Mouse (Mus musculus) stomach, embryonic 16.5 days (tissue): Measurements from ENCODE around the gene Ankrd23. TPM values are rescaled to one million over a fixed set of nuclear protein-coding genes. Genes with fewer than 3 reads are reported as not detected.

Source experiments
- ATAC-seq: fragments of 200-750 bp; cut with Nextera tagmentation; 2 replicates; pipeline ENCODE4 v1.8.0; 2017; ENCODE audit warnings: moderate number of reproducible peaks, moderate TSS enrichment; ENCODE audit not compliant: insufficient read depth, low FRiP score
- H3K27ac ChIP-seq: fragments of 300-500 bp; sonication (generic); 2 replicates; pipeline ENCODE4 v1.5.1; 2014; ENCODE audit warnings: low read length
- H3K27me3 ChIP-seq: fragments of 300-500 bp; sonication (generic); 2 replicates; pipeline ENCODE4 v1.6.1; 2014; ENCODE audit warnings: low read length, control low read depth, mixed read lengths; ENCODE audit not compliant: control insufficient read depth, insufficient read depth
- H3K36me3 ChIP-seq: fragments of 300-500 bp; sonication (generic); 2 replicates; pipeline ENCODE4 v1.6.1; 2014; ENCODE audit warnings: low read length; ENCODE audit not compliant: control insufficient read depth, insufficient read depth
- H3K4me1 ChIP-seq: fragments of 300-500 bp; sonication (generic); 2 replicates; pipeline ENCODE4 v1.6.1; 2014; ENCODE audit warnings: low read length, control low read depth, mixed read lengths; ENCODE audit not compliant: control insufficient read depth, insufficient read depth
- H3K4me2 ChIP-seq: fragments of 300-500 bp; sonication (generic); 2 replicates; pipeline ENCODE4 v1.6.1; 2014; ENCODE audit warnings: low read depth, low read length, mixed read lengths
- H3K4me3 ChIP-seq: fragments of 300-500 bp; sonication (generic); replicated peaks from 2 replicates; pipeline ENCODE4 v1.5.1; 2014; ENCODE audit warnings: mild to moderate bottlenecking, low read length
- H3K9ac ChIP-seq: fragments of 300-500 bp; sonication (generic); 2 replicates; pipeline ENCODE4 v1.6.1; 2014; ENCODE audit warnings: low read length
- H3K9me3 ChIP-seq: fragments of 300-500 bp; sonication (generic); replicated peaks from 2 replicates; pipeline ENCODE4 v1.6.1; 2016; ENCODE audit warnings: low read length, control low read depth; ENCODE audit not compliant: control insufficient read depth
- WGBS: fragments of 180-500 bp; shearing (Covaris S2); extraction: QIAGEN DNeasy Blood & Tissue Kit; methylation state at CpG from one replicate; pipeline ENCODE4 v1.1.7; 2014; 5-methylcytosine and 5-hydroxymethylcytosine counted together
- polyA plus RNA-seq: library from polyadenylated mRNA; unstranded; fragments of >200 nt; fragmentation: Nextera tagmentation; extraction: Ambion mirVana; gene quantifications from 2 replicates; pipeline ENCODE4 v1.2.1, GENCODE M21; 2015

Gene Ankrd23
- polyA plus RNA-seq, 1 experiment from 2014 or later = 21.7 TPM

DNA sequence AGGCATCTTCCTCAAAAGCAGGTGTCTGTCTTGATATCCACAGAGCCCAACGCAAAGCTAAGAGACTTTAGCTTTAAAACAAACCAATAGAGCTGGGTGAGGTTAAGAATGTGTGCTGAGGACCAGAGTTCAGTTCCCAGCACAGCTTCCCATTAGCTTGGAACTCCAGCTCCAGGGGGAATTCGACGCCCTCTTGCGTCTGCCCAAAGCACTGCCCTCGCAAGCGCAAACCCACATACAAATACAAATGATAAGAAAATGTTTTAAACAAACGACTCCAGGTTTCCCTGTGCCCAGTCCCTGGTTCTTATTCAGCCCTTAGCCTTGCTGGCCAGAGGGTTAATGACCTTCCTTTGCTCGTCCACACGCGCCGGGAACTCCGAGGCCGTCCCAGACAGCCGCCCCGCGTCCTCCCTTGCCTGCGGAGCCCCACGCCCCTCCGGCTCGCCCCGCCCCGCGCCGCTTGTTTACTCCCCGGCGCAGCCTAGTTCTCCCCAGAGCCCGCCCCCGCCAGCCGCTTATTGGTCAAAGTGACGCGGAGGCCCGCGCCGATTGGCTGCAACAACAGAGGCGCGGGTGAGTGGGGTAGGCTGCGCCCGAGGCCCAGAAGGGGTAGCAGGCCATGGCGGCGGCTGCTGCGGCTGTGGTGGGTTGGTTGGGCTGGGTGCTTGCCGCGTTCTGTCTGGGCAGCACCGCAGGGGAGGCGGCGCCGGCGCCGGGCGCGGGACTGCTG is 25.2 kb downstream of the Ankrd23 start, which contains the start of gene Cnnm3:
Gene Cnnm3, plus strand, starts transcription at position 579 of the 733 bp plus-strand sequence.
- WGBS = 1% methylated on average over 51 of the region's 51 CpGs
- H3K9ac ChIP-seq = peak within 1 kb of the TSS; percentile 90
- H3K27me3 ChIP-seq = no peaks in the 10 kb centered on the region
- no peaks in the 10 kb centered on the region for H3K9me3 ChIP-seq
- ATAC-seq = peak; percentile 99
- H3K27ac ChIP-seq = peak within 1 kb of the TSS; percentile 99
- H3K4me3 ChIP-seq = peak within 1 kb of the TSS; percentile 95
- peaks cover 19% of the 10 kb centered on the region for H3K4me1 ChIP-seq
- no peaks in the 10 kb centered on the region; the same call in 1 of the 2 replicates for H3K36me3 ChIP-seq
- peak within 1 kb of the TSS; percentile 98 for H3K4me2 ChIP-seq

DNA sequence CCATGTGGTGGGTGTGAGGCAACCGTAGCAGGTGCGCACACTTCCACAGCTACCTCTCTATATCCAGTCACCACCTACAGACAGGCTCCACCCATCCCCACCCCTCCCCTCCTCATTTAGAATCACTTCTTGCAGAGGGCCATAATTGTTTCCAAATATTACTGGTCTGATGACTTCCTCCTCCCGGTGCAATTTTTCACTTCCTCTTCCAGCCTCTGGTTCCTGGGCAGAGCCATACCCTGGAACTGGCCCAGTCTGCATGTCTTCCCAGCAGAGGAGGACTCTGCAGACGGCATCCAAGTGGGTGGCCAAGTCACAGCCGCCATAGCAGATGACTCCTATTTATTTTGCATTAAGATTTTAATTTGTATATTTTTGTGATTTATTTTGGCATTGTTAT is 28.4 kb downstream of the Ankrd23 start:
- no peak overlapping the region for H3K9ac ChIP-seq
- 69% methylated on average over 5 of the region's 5 CpGs for WGBS
- no peak overlapping the region for H3K4me2 ChIP-seq
- peaks cover 4% of the 10 kb centered on the region for H3K4me1 ChIP-seq
- ATAC-seq = no peak
- no peak overlapping the region for H3K27ac ChIP-seq
- no peak overlapping the region for H3K4me3 ChIP-seq
- H3K27me3 ChIP-seq = no peaks in the 10 kb centered on the region
- H3K36me3 ChIP-seq = no peaks in the 10 kb centered on the region; the same call in 1 of the 2 replicates
- H3K9me3 ChIP-seq = no peaks in the 10 kb centered on the region

DNA sequence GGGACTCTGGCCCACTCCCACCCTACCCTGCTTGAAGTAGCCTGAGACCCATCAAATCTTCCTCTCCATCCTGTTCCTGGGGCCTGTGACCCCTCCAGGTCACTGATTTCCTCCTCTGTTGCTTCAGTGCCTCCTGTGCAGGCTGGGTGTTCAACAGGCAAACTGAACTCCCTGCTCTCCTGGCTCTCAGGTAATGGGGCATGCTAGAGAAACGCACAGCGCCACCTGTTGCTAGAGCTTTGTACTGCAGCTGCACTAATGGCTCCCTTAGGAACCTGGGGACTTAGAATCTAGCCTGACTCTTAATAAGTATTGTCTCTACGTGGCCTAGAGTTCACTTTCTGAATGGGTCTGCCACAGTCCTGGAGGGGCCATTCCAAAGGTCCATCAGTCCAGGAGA is 35.4 kb downstream of the Ankrd23 start:
- Histone ChIP-seq H3K9me3 (no peaks in the 10 kb centered on the region), H3K36me3 (no peaks in the 10 kb centered on the region), H3K27ac (no peak overlapping the region), H3K27me3 (no peaks in the 10 kb centered on the region), H3K4me3 (no peak overlapping the region), H3K4me1 (no peaks in the 10 kb centered on the region), H3K4me2 (no peak overlapping the region), H3K9ac (no peak overlapping the region)
- ATAC-seq = peak; percentile 30; the same call in 1 of the 2 replicates
- WGBS = 2% methylated on average over 3 of the region's 3 CpGs

DNA sequence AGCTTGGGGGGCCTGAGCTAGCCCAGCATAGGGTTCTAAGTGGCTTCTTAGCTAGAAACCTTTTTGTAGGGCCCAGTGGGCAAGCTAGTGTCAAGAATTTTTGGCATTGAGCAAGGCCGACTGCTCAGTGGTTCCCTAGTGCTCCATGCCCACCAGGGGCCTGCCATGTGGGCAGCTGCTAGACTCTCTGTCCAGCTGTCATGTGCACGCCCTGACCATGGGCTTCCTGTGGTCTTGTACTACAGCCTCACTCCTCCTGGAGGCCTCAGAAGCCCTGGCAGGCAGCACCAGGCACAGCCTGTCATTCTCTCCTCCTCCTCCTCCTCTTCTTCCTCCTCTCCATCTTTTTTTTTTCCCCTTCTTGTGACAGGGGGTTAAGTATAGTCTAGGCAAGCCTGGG is 39.4 kb downstream of the Ankrd23 start:
- no peaks in the 10 kb centered on the region for H3K27me3 ChIP-seq
- no peak overlapping the region for H3K4me2 ChIP-seq
- H3K4me1 ChIP-seq = peaks cover 5% of the 10 kb centered on the region; the same call in 1 of the 2 replicates
- no peak for ATAC-seq
- no peaks in the 10 kb centered on the region for H3K9me3 ChIP-seq
- no peak overlapping the region for H3K9ac ChIP-seq
- no peak overlapping the region for H3K4me3 ChIP-seq
- 95% methylated on average over 2 of the region's 2 CpGs for WGBS
- H3K27ac ChIP-seq = no peak overlapping the region
- H3K36me3 ChIP-seq = no peaks in the 10 kb centered on the region

DNA sequence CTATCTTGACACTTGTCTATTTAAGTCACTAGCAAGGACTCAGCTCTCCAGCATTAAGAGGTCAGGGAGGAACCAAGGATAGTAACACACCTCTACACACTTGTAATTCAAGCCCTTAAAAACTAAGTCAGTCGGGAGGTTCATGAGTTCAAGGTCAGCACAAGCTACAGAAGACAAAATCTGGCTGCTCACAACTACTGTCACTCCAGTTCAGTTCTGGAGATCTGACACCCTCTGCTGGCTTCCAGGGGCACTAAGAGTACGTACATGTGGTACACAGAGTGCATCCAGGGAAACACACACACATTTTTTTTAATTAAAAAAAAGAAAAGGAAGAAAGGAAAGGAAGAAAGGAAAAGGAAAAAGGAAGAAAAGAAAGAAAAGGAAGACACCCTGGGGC is 40.0 kb downstream of the Ankrd23 start:
- no peak for ATAC-seq
- Histone ChIP-seq H3K27me3 (no peaks in the 10 kb centered on the region), H3K4me3 (no peak overlapping the region), H3K36me3 (no peaks in the 10 kb centered on the region), H3K9ac (no peak overlapping the region), H3K27ac (no peak overlapping the region), H3K9me3 (no peaks in the 10 kb centered on the region), H3K4me2 (no peak overlapping the region), H3K4me1 (peaks cover 8% of the 10 kb centered on the region; the same call in 1 of the 2 replicates)
- 51% methylated on average over 2 of the region's 2 CpGs for WGBS

DNA sequence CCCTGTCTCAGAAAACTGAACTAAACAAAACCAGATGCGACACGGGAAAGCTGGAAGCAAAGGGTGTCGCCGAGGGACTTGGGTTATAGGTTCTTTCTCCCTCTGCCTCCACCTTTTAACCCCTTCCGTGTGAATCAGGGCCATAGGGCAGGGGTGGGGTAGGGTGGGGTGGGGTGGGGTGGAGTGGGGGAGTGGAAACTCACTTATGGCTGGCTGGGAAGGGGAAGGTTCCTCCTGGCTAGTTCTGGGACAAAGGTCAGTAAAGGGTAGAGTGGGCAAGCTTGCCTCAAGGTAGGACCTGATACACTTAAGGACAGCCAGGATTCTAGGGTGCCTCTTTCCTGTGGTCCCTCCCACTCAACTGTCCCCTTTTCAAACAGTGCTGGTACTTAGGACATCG is 43.4 kb downstream of the Ankrd23 start:
- ATAC-seq = no peak
- H3K4me3 ChIP-seq = no peak overlapping the region
- no peak overlapping the region for H3K27ac ChIP-seq
- H3K4me2 ChIP-seq = no peak overlapping the region
- no peaks in the 10 kb centered on the region for H3K27me3 ChIP-seq
- WGBS = 76% methylated on average over 6 of the region's 6 CpGs
- H3K9ac ChIP-seq = no peak overlapping the region
- H3K4me1 ChIP-seq = peaks cover 8% of the 10 kb centered on the region; the same call in 1 of the 2 replicates
- H3K36me3 ChIP-seq = no peaks in the 10 kb centered on the region
- H3K9me3 ChIP-seq = no peaks in the 10 kb centered on the region

DNA sequence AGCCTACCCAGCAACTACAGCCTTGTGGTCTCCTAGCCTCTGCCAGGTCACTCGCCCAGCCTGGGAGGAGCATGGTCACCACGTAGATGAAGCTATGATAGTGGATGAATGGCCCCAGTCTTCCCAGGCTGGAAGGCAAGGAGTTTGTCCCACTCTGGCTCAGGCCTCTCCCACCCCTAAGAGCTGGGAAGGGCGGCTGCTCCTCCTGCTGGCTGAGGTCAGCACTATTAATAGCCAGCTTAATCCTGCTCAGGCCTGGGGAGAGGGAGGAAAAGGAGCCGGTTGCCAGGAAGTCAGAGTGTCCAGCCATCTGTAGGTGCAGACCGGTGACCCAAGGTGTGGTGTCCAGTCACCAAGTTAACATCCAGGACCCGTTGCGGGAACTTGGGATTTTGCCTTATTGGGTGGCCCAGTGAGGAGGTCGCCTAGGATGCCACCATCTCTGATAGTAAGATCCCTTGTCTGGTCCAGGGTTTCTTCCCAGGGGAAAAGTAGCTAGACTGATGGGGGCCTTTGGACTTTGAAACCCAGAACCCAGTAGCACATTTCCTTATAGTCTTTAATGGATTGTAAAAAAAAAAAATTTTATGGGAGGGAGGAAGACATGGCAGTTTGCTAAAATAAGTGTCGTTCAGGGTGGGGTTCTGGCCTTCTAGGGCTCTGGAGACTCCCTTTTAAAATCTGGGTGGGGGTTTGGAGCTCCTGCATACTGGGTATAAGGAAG is 44.1 kb downstream of the Ankrd23 start:
- Histone ChIP-seq H3K27me3 (no peaks in the 10 kb centered on the region), H3K4me2 (no peak overlapping the region), H3K9me3 (no peaks in the 10 kb centered on the region), H3K36me3 (no peaks in the 10 kb centered on the region), H3K9ac (peak overlapping the region; percentile 32; the same call in 1 of the 2 replicates), H3K27ac (0 out of 2 replicates have a peak overlapping the region, but pooled peaks have one; percentile 42), H3K4me1 (peaks cover 8% of the 10 kb centered on the region; the same call in 1 of the 2 replicates), H3K4me3 (no peak overlapping the region)
- 38% methylated on average over 9 of the region's 9 CpGs for WGBS
- peak; percentile 87 for ATAC-seq

DNA sequence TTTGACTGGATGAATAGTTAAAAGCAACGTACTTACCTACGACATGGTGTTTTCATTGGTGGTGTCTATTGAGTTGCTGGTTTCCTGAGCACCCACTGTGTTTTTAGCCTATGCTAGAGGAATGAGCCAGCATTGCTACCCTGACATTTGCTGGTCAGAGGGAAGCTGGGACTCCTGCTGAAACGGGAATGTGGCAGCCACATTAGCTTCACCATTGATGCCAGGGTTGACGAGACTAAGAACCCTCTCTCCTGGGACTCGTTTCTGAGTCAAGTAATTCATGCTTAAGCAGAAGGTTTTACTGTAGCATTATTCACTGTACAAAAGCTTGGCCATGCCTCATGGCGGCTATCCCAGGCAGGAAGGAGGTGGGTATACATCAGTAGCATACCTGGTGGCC is 47.0 kb downstream of the Ankrd23 start:
- no peak for ATAC-seq
- Histone ChIP-seq H3K27ac (no peak overlapping the region), H3K4me3 (no peak overlapping the region), H3K9me3 (no peaks in the 10 kb centered on the region), H3K4me2 (no peak overlapping the region), H3K27me3 (no peaks in the 10 kb centered on the region), H3K36me3 (no peaks in the 10 kb centered on the region), H3K9ac (no peak overlapping the region), H3K4me1 (peaks cover 8% of the 10 kb centered on the region; the same call in 1 of the 2 replicates)
- WGBS = 82% methylated on average over 6 of the region's 6 CpGs

DNA sequence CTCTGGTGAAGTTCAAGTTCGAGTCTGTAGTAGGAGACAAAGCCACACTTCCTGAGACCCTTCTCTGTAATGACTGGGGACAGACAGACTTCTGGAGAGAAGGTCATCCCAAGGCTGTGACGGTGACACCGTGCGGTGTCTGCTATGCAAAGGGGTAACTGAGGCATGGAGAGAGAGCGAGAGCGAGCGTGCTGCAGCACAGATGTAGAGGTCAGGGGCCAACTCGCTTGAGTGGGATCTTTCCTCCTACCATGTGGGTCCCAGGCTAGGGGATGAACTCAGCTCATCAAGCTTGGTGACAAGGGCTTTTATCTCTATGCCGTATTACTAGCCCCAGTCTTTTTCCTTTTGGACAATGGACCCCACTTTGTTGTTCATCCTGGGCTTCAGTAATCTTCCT is 49.6 kb downstream of the Ankrd23 start:
- H3K4me3 ChIP-seq = no peak overlapping the region
- no peak for ATAC-seq
- 83% methylated on average over 9 of the region's 9 CpGs for WGBS
- no peak overlapping the region for H3K9ac ChIP-seq
- H3K27me3 ChIP-seq = no peaks in the 10 kb centered on the region
- H3K4me1 ChIP-seq = peaks cover 9% of the 10 kb centered on the region
- no peaks in the 10 kb centered on the region for H3K9me3 ChIP-seq
- H3K27ac ChIP-seq = no peak overlapping the region
- H3K4me2 ChIP-seq = no peak overlapping the region
- H3K36me3 ChIP-seq = no peaks in the 10 kb centered on the region
